Mouse (Mus musculus): ENCODE data around the gene Sphk2.

The Sphk2 gene

DNA sequence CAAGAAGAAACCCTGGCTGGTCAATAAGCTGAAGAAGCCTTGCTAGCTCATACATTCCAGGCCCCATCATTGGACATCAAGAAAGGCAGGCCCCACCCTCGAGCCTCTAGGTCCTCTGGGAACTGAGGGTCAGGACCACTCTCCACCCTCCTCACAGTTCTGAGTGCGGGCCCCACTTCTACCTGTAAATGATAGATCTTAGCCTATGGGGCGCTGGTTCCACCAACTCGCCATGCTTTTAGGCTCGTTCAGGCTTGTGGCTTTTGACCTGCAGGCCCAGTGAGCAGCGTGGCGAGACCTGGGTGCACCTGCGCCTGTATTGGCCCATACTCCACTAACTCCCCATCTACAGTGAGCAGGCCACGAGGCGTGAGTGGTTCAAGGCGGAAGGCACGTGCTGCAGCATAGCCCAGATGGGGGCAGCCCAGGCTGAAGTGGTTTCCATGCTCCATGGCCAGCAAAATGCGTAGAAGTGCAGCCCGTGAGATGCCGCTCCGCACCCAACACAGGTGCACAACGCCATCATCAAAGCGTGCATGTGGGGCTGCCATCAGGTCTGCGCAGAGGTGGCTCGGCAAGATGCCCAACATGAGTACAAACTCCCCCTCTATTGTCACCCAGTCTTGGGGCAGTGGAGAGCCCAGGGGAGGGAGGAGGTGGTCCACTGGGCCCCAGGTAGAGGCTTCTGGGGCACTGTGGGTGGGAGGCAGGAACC is 7.2 kb downstream of the Sphk2 start:
- DNase-seq (ENCODE audit: low spot score in 2 of 2) = peak in 1 of 2 experiments; percentile 53

DNA sequence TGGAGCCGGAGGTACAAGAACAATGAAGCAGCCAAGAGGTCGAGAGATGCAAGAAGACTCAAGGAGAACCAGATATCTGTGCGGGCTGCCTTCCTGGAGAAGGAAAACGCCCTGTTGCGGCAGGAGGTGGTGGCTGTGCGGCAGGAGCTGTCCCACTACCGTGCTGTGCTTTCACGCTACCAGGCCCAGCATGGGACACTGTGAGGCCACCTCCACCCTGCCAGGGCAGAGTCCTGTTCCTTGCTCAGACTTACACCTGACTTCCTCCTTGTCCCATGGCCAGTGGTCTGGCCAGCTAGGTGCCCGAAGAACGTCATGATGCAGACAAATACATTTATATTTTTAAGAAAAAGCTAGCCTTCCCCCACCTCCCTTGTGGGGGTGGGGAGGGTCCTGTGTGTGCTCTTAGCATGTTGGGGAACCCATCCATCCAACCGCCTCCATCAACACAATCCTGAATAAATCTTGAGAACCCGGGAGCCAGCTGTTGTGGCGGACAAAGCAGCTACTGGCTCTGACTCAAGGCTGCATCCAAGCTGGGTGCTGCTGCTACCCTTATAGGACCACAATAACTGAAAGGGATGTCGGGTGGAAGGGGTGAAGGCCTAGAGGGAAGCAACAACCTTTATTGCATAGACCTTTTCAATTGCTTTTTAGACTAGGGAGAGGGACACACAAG is 8.0 kb downstream of the Sphk2 start:
- peak in 1 of 2 experiments; percentile 62 for DNase-seq (ENCODE audit: low spot score in 2 of 2)

DNA sequence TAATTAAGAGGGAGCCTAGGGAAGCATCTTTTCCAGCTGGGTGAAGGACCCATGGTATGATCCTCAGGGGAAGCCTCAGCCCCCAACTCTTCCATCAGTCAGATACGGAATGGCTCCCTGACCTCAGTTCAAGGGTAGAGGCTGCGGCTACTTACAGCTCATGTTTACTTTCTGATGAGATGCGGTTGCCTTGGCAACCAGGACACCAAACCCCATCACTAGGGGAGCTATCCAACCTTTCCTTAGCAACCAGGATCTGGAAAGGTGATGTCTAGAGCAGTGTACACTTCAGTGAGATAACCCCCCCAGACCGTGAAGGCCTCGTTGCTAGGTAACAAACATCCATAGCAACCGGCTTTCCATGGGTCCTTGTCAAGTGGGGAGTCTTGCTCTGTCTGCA is 8.8 kb downstream of the Sphk2 start:
- peak; percentile 60 to 80 for DNase-seq (ENCODE audit: low spot score in 2 of 2)

DNA sequence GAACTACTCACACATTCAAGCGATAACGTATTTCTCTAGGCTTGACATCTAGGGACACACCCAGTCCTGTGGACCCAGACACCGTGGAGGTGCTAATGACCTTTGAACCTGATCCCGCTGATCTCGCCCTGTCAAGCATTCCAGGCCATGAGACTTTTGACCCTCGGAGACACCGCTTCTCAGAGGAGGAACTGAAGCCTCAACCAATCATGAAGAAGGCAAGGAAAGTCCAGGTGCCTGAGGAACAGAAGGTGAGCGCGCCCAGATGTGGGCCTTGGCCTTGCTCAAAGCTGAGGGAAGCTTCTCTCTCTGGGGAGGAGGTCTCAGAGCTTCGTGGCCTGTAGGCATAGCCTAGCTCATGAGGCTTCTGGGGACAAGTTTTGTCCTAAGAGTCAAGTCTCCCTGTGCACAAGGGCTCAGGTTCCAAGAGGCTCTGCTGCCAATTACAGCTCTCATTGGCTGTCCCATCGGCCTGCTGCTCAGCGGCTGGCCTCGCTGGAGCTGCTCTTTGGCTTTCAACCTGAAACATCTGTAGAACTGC is 9.5 kb downstream of the Sphk2 start:
- DNase-seq (ENCODE audit: low spot score in 2 of 2) = peak in 1 of 2 experiments; percentile 74

DNA sequence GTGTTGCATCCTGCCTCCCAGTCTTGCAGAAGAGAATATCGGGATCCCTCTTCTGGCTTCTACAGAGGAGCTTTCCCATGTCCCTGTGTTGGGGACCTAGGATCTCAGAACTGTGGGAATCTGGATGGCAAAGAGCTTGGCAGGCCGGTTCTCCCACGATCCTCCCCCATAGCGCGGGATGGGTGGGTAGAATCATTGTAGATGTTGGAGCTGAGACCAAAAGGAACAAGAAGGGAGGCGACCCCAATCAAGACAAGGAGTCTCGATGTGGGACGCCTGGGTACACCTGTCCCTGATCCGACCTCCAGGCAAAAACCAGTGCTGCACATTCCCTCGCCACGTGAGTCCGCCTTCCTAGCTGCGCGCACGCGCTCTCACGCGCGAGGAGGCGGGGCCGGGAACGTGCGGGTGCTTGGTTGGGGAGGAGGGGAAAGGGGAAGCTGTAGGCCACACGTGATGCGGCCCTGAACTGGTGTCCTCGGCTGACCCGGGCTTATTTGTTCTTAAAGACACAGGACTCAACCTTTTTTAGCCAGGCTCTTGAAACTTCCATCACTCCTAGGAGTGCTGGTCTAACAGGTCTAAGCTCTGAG is 10.3 kb downstream of the Sphk2 start:
- DNase-seq (ENCODE audit: low spot score in 2 of 2) = peak; percentile 97

DNA sequence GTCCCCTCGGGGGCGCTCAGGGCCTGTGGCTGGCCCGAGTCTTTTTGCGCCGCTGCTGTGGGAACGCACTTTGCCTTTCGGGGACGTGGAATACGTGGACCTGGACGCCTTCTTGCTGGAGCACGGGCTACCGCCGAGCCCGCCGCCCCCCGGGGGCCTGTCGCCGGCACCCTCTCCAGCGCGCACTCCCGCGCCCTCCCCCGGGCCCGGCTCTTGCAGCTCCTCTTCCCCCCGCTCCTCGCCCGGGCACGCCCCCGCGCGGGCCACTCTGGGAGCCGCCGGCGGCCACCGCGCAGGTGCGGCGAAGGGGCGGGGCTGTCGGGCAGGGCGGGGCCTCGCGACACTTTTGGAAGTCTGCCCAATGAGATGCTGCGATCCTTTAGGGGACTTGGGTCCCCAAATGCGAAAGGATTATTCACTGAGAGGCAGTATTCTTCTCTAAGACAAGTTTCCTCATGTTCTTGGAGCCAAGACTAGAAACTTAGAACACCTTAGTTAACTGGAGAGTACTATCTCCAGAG is 11.0 kb downstream of the Sphk2 start:
- peak; percentile 87 to 91 for DNase-seq (ENCODE audit: low spot score in 2 of 2)

DNA sequence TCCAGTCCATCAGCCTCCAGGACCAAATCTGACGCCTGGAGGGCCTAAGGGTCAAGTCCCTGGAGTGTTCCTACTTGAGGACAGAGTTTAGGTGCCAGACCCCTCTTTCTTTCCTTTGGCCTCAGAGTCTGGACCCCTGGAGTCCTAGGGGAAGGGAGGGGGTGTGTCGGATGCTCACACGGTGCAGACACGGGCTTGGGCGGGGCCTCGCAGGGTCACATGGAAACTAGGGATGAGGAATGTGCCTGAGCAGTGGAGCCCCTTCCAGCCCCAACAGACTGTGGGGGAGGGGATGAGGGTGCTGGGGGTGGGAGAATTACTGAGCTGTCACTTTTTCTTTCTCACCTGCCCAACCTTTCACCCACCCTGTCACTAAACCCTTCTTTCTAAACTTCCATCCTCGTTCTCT is 11.9 kb downstream of the Sphk2 start:
- peak; percentile 90 to 93 for DNase-seq (ENCODE audit: low spot score in 2 of 2)

DNA sequence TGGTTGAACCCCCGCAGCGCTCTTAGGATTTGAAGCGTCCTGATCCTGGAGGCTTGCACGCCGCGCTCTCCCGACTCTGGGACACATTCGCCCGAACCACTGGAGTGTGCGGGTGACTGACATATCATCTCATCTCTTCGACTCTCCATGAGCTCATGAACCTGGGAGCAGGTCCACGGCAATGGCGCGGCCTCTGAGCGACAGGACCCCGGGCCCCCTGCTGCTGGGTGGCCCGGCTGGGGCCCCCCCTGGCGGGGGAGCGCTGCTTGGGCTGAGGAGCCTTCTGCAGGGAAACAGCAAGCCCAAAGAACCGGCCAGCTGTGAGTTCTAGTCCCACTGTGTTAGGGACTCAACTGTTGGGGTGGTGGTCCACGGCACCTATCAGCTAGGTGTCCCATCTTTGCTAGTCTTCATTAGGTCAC is 12.3 kb downstream of the Sphk2 start:
- no peak for DNase-seq (ENCODE audit: low spot score in 2 of 2)

DNA sequence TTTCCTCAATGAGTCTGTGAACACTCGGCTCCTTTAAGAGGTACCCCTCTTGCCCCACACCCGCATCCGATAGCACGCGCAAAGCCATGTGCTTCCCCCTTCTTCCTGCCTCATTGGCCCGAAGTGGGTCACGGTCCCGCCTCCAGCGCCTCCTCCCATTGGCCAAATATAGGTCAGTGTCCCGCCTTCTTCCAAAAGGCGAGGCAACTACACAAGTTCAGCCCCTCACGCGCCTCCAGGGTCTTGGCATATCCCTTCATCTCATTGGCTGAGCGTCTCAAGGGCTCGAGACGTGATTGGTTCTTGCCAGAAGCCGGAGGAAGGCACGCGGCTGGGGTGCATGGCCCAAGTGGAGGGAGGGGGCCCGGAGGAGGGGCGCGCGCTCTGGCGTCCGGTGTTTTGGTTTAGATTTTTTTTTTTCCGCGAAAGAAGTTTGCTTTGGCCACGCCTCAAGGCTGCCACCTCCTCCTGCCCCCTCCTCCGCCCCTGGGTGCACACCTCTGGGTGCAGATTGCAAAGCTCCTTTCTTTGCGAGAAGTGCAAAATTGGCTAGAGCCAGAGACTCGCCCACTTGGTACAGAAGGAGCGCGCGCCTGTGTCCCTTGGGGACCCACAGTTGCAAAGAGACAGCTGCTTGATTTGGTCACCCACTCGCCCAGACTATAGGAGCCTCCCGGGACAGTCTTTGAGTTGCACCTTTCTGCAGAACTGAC is 12.9 kb downstream of the Sphk2 start, which contains the start of gene Dbp:
TSS of gene Dbp (plus strand) at position 359 of the 713 bp plus-strand sequence.
- peak; percentile 100 for DNase-seq (ENCODE audit: low spot score in 2 of 2)

DNA sequence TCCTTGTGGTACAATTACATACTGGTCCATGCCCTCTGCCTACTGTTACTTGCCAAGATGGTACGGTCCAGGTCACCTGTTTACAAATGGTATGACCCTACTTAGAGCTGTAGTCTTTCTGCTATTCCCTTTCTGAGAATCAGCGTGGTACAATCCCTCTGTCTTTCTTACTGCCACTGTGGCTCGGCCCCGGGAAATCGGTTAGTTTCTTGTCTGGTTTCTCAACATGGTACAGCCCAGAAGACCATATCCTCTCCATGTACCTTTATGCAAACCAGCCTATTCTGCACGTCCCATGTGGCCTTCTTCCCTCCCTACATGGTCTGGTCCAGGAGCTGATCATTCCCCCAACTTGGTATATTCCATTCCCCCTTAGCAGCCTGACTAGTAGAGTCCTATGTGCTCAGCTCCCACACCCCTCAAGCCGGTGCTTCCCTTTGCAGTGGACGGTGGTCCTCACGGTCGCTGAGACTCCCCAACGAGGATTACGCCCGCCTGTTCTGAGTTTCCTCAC is 13.7 kb downstream of the Sphk2 start:
- peak; percentile 83 to 93 for DNase-seq (ENCODE audit: low spot score in 2 of 2)

DNA sequence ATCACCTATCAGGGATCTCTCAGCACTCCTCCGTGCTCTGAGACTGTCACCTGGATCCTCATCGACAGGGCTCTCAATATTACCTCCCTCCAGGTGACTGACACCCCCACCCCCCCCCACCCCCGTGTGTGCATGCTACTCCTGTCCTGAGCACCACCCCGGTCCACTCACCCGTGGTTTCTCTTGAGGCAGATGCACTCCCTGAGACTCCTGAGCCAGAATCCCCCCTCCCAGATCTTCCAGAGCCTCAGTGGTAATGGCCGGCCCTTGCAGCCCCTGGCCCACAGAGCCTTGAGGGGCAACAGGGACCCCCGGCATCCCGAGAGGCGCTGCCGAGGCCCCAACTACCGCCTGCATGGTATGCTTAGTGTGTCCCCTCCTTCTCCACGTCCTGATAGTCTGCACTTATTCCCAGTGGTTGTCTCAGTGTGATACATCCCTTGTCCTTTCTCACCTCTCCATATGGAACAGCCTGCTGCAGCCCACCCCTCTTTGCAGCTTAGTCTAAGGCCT is 14.2 kb downstream of the Sphk2 start:
- DNase-seq (ENCODE audit: low spot score in 2 of 2) = peak in 1 of 2 experiments; percentile 70

DNA sequence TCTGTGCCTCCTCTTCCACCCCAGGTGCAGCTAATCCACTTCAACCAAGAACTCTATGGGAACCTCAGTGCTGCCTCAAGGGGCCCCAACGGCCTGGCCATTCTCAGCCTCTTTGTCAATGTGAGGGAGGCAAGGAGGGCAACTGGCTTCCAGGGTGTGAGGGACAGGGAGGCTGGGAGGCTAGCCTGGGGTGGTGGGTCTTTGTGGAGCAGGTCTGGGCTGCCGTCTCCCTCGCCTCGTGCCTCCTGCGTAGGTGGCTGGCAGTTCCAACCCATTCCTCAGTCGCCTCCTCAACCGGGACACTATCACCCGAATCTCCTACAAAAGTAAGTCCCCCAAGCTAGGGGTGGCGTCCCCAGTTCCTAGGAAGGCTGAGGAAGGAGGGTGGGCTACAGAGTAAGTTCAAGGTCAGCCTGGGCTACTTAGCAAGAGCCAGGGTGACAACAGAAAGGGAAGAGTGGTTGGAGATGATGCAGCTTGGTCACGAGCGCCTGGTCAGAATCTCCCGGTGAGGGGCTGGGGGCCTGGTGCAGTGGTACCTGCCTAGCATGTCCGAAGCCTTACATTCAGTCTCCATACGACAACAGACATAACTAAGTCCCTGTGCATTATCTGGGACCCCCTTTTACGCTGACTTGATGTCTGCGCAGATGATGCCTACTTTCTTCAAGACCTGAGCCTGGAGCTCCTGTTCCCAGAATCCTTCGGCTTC is 14.8 kb downstream of the Sphk2 start:
- peak in 1 of 2 experiments; percentile 56 for DNase-seq (ENCODE audit: low spot score in 2 of 2)

DNA sequence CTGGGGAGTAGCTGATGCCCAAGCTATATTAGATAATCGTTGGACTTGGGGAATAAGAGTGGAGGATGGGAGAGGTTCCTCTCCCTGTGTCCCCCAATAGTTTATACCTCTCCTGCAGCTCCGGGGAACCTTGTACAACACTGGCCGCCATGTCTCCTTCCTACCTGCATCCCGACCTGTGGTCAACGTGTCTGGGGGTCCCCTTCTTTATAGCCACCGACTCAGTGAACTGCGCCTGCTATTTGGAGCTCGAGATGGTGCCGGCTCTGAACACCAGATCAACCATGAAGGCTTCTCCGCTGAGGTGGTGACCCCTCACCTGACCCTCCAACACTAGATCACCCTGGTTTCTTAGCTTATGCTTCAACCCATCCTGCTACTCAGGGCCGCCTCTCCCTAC is 15.5 kb downstream of the Sphk2 start:
- peak in 1 of 2 experiments; percentile 58 for DNase-seq (ENCODE audit: low spot score in 2 of 2)

DNA sequence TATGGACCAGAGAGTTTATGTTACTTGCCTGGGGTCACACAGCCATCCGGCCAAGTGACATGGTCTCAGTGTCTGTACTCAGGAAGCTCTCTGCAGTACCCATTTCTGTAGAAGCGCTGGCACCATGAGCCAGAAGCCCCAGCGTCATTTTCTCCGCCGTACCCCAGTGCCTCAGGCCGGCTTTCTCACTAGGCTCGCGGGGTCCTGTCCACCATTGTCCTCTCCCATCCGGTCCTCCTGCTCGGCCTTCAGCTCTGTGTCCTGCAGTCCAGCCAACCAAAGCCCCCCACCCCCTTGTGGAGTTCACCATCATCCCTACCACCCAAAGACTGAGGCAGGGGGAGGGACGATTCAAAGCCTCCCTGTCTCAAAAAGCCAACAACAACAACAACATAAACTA is 16.2 kb downstream of the Sphk2 start:
- DNase-seq (ENCODE audit: low spot score in 2 of 2) = peak in 1 of 2 experiments; percentile 48

DNA sequence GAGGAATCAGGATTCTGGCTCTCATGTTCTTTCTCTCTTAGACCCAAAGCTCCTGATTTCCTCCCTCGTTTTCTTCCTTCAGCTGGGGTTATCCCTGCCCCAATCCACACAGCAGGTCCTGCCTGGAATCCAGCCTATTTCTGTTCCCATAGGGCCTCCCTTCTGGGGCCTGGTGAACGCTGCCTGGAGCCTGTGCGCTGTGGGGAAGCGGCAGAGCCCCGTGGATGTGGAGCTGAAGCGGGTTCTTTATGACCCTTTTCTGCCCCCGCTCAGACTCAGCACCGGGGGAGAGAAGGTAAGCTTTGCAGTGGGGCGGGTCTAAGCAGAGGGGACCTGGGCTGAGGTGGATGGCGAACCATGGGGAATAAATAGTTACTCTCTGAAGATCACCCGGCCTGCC is 16.7 kb downstream of the Sphk2 start:
- DNase-seq (ENCODE audit: low spot score in 2 of 2) = peak in 1 of 2 experiments; percentile 47

DNA sequence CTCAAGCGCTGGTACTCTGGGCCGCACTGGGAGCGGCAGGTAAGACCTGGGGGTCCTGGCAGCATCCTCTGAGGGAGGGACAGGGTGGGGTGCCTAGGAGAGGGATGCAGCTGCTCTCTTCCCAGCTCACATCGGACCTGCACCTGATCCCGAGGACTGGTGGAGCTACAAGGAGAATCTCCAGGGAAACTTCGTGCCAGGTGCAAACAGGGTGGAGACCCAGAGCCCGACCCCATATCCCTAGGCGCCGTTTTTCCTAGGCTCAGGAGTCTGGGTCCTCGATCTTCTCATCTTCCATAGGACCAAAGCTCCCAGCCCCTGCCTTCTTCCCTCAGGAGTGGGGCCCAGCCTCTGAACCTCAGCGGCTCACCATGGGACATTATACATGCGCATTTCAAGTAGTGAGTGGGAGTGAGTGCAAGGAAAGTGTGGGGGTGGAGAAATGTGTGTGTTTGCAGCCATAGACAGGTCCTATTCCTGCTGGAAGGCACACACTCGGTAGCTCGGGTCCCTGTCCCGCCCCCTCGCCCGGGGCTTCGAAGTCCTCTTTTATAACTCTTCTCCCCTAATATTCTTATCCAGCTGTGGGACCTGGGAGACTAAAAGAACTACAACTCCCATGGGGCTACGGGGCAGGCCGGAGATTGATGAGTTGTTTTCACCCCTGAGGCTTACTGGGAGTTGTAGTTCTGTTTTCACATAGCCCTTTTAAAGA is 17.3 kb downstream of the Sphk2 start:
- peak; percentile 84 to 88 for DNase-seq (ENCODE audit: low spot score in 2 of 2)

DNA sequence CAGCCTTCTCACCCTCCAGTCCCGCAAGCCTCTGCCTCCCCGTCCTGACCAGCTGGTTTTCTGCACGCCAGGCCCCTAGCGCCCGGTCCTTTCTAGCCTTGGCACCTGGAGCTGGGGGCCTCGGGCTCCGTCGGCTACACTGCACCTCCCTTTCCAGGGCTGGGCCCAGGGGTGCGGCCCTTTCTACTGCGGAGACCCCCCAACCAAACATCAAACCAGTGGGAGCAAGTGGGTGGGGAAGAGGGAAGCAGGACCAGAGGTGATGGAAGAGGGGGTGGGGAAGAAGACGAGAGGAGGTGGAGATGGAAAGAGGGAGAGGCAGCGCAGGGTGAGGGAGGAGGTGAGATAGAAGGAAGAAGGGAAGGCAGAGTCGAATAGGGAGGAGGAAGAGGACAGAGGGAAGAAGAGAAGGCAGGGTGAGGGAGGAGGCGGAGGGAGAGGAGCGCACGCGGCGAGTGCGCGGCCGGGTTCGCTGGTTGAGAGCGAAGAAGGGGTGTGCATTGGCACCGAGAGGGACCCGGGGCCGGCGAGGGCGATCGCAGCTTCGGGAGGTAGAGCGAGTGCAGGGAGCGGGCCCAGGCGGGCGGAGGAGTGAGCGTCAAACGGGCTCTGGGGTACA is 18.2 kb downstream of the Sphk2 start, which contains the start of gene Car11:
TSS of gene Car11 (plus strand) at position 321 of the 619 bp plus-strand sequence.
- DNase-seq (ENCODE audit: low spot score in 2 of 2) = peak; percentile 71 to 81

DNA sequence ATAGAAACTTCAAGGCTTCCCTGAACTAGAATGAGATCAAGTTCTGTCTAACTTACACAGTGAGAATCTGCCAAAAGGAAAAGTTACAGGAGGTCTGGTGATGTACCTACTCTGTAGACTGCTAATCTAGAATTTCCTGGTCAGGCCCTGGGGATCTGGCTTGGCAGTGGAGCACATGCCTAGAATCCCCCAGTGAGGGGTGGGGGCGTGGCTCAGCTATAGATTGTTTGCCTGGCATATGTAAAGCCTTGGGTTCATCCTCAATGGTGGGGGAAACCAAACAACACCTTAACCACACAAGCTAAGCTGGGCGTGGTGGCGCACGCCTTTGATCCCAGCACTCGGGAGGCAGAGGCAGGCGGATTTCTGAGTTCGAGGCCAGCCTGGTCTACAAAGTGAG is 19.9 kb downstream of the Sphk2 start:
- no peak for DNase-seq (ENCODE audit: low spot score in 2 of 2)

DNA sequence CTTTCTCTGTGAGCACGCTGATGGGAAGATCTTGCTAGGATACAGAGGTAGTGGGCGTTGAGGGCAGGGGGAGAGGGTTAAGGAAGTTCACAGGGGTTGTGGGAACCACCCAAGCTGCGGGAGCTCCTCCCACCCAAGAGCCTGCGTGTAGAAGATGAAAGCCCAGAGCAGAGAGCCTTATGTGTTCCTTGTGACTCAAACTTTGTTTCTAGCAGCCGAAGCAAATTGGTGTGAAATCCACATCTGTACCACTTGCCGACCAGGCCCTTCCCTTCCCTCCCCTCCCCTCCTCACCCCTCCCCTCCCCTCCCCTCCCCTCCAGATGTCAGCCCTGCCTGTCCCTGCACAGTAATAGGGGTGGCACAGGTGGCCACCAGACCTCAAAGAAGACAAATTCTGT is 22.7 kb downstream of the Sphk2 start:
- no peak for DNase-seq (ENCODE audit: low spot score in 2 of 2)
